Mouse (Mus musculus): ENCODE data around the gene Slc25a10. TPM values are rescaled to one million over a fixed set of nuclear protein-coding genes. Genes with fewer than 3 reads are reported as not detected.

Gene Slc25a10
- polyA plus RNA-seq, 1 experiment from 2014 or later, result 28.6 TPM

Other genes starting within 250 kb of the Slc25a10 start
- 4,418 and 4,467 TPM in 2 replicates for gene Actg1, start 143.3 kb upstream of the Slc25a10 start, polyA plus RNA-seq (2015; fragmentation: Nextera tagmentation; extraction: Ambion mirVana)
- 0.84 and 1.4 TPM in 2 replicates for gene Fscn2, start 130.3 kb upstream of the Slc25a10 start, polyA plus RNA-seq (2015; fragmentation: Nextera tagmentation; extraction: Ambion mirVana)
- gene Faap100, start 113.1 kb upstream of the Slc25a10 start, polyA plus RNA-seq (2015; fragmentation: Nextera tagmentation; extraction: Ambion mirVana), result 124 TPM in 2 replicates
- gene Nploc4, start 54.1 kb upstream of the Slc25a10 start, polyA plus RNA-seq (2015; fragmentation: Nextera tagmentation; extraction: Ambion mirVana), result 34.2 and 39.1 TPM in 2 replicates
- not detected in 2 replicates for gene Tspan10, start 49.2 kb upstream of the Slc25a10 start, polyA plus RNA-seq (2015; fragmentation: Nextera tagmentation; extraction: Ambion mirVana)
- gene Pde6g, start 38.3 kb upstream of the Slc25a10 start, polyA plus RNA-seq (2015; fragmentation: Nextera tagmentation; extraction: Ambion mirVana), result 0.39 and 0.52 TPM in 2 replicates
- 9.8 and 11.4 TPM in 2 replicates for gene Oxld1, start 33.8 kb upstream of the Slc25a10 start, polyA plus RNA-seq (2015; fragmentation: Nextera tagmentation; extraction: Ambion mirVana)
- gene Ccdc137, start 33.7 kb upstream of the Slc25a10 start, polyA plus RNA-seq (2015; fragmentation: Nextera tagmentation; extraction: Ambion mirVana), result 27.9 and 28.1 TPM in 2 replicates
- gene Arl16, start 24.2 kb upstream of the Slc25a10 start, polyA plus RNA-seq (2015; fragmentation: Nextera tagmentation; extraction: Ambion mirVana), result 63.0 and 64.1 TPM in 2 replicates
- gene Mrpl12, start 7.2 kb upstream of the Slc25a10 start, polyA plus RNA-seq (2015; fragmentation: Nextera tagmentation; extraction: Ambion mirVana), result 112 and 115 TPM in 2 replicates
- gene Gcgr, start 38.9 kb downstream of the Slc25a10 start, polyA plus RNA-seq (2015; fragmentation: Nextera tagmentation; extraction: Ambion mirVana), result 0.17 and 0.19 TPM in 2 replicates
- 249 and 264 TPM in 2 replicates for gene Mcrip1, start 57.9 kb downstream of the Slc25a10 start, polyA plus RNA-seq (2015; fragmentation: Nextera tagmentation; extraction: Ambion mirVana)
- not detected in 2 replicates for gene Ppp1r27, start 59.3 kb downstream of the Slc25a10 start, polyA plus RNA-seq (2015; fragmentation: Nextera tagmentation; extraction: Ambion mirVana)
- 256 and 259 TPM in 2 replicates for gene P4hb, start 81.4 kb downstream of the Slc25a10 start, polyA plus RNA-seq (2015; fragmentation: Nextera tagmentation; extraction: Ambion mirVana)
- gene Arhgdia, start 89.8 kb downstream of the Slc25a10 start, polyA plus RNA-seq (2015; fragmentation: Nextera tagmentation; extraction: Ambion mirVana), result 458 and 487 TPM in 2 replicates
- 225 and 233 TPM in 2 replicates for gene Alyref, start 106.5 kb downstream of the Slc25a10 start, polyA plus RNA-seq (2015; fragmentation: Nextera tagmentation; extraction: Ambion mirVana)
- gene Anapc11, start 106.6 kb downstream of the Slc25a10 start, polyA plus RNA-seq (2015; fragmentation: Nextera tagmentation; extraction: Ambion mirVana), result 200 and 205 TPM in 2 replicates
- 0.59 and 1.3 TPM in 2 replicates for gene Npb, start 116.6 kb downstream of the Slc25a10 start, polyA plus RNA-seq (2015; fragmentation: Nextera tagmentation; extraction: Ambion mirVana)
- gene Pcyt2, start 126.1 kb downstream of the Slc25a10 start, polyA plus RNA-seq (2015; fragmentation: Nextera tagmentation; extraction: Ambion mirVana), result 222 and 233 TPM in 2 replicates
- gene Sirt7, start 133.4 kb downstream of the Slc25a10 start, polyA plus RNA-seq (2015; fragmentation: Nextera tagmentation; extraction: Ambion mirVana), result 45.8 and 48.2 TPM in 2 replicates
- gene Mafg, start 141.8 kb downstream of the Slc25a10 start, polyA plus RNA-seq (2015; fragmentation: Nextera tagmentation; extraction: Ambion mirVana), result 42.0 and 45.2 TPM in 2 replicates
- 18.2 and 21.2 TPM in 2 replicates for gene Pycr1, start 151.9 kb downstream of the Slc25a10 start, polyA plus RNA-seq (2015; fragmentation: Nextera tagmentation; extraction: Ambion mirVana)
- 0.90 and 1.2 TPM in 2 replicates for gene Myadml2, start 156.3 kb downstream of the Slc25a10 start, polyA plus RNA-seq (2015; fragmentation: Nextera tagmentation; extraction: Ambion mirVana)
- 1.4 and 1.8 TPM in 2 replicates for gene Notum, start 169.3 kb downstream of the Slc25a10 start, polyA plus RNA-seq (2015; fragmentation: Nextera tagmentation; extraction: Ambion mirVana)
- 149 and 158 TPM in 2 replicates for gene Aspscr1, start 181.1 kb downstream of the Slc25a10 start, polyA plus RNA-seq (2015; fragmentation: Nextera tagmentation; extraction: Ambion mirVana)
- gene Cenpx, start 221.9 kb downstream of the Slc25a10 start, polyA plus RNA-seq (2015; fragmentation: Nextera tagmentation; extraction: Ambion mirVana), result 95.6 and 99.7 TPM in 2 replicates
- 82.6 and 89.9 TPM in 2 replicates for gene Lrrc45, start 222.1 kb downstream of the Slc25a10 start, polyA plus RNA-seq (2015; fragmentation: Nextera tagmentation; extraction: Ambion mirVana)
- gene Rac3, start 229.6 kb downstream of the Slc25a10 start, polyA plus RNA-seq (2015; fragmentation: Nextera tagmentation; extraction: Ambion mirVana), result 560 and 572 TPM in 2 replicates
- gene Dcxr, start 235.4 kb downstream of the Slc25a10 start, polyA plus RNA-seq (2015; fragmentation: Nextera tagmentation; extraction: Ambion mirVana), result 6.8 and 7.9 TPM in 2 replicates
- 1.2 and 2.2 TPM in 2 replicates for gene Cbr2, start 240.3 kb downstream of the Slc25a10 start, polyA plus RNA-seq (2015; fragmentation: Nextera tagmentation; extraction: Ambion mirVana)

Data from midbrain, embryonic 15.5 days (tissue).